Mouse (Mus musculus) ES-E14 (cell line): ENCODE data around the gene S100a11.

Experiments
- CHD2 ChIP-seq: IDR thresholded peaks from 2 replicates; pipeline ENCODE4 v1.6.1; 2014; ENCODE audit warnings: mild to moderate bottlenecking, low read depth, low read length, inconsistent platforms
- HCFC1 ChIP-seq: IDR thresholded peaks from 2 replicates; pipeline ENCODE4 v1.6.1; 2012; ENCODE audit warnings: low read length, inconsistent platforms, borderline replicate concordance; ENCODE audit not compliant: insufficient read depth
- MAFK ChIP-seq: IDR thresholded peaks from 2 replicates; pipeline ENCODE4 v1.6.1; 2014; ENCODE audit warnings: mild to moderate bottlenecking, low read depth, low read length, inconsistent platforms; ENCODE audit not compliant: insufficient read depth
- ZC3H11A ChIP-seq: IDR thresholded peaks from 2 replicates; pipeline ENCODE4 v1.6.1; 2012; ENCODE audit warnings: low read depth, mild to moderate bottlenecking, inconsistent platforms, low read length, borderline replicate concordance
- ZNF384 ChIP-seq: IDR thresholded peaks from 2 replicates; pipeline ENCODE4 v1.6.1; 2012; ENCODE audit warnings: low read depth, low read length, inconsistent platforms

DNA sequence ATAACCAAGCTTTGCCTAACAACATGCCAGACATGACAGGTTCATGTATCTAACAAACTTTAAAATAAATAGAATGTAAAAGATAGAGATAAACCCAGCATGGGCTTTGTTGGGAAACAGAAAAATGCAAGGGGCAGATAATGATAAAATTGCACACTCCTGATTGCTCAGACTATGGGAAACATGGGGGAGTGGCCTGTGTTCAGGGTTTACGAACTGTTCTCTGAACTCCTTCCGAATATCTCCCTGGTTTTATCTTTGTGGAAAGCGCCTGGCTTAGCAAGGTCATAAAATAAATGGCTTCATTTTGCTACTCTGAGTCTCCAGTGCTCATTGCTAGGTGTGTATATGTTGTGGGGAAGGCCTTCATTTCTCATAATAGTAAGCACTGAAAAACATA, 46.6 kb downstream of the S100a11 start:
- TF ChIP-seq MAFK (no peak), ZC3H11A (no peak), HCFC1 (no peak), ZNF384 (no peak), CHD2 (no peak)
